Mouse (Mus musculus) spleen, postnatal 14 days (tissue): ENCODE results near the gene Tiam1.

Experiments used
- DNase-seq, 2 experiments: peaks; one replicate each; pipeline ENCODE4 v3.0.0; 2021 to 2022; ENCODE audit warnings: low spot score in 2 of 2

Tiam1 gene

GRCm38 (mm10) chr16:89841894-89842293 lies 301.7 kb downstream of the Tiam1 start:
- DNase-seq = no peak

GRCm38 (mm10) chr16:89840361-89840760 lies 303.2 kb downstream of the Tiam1 start:
- DNase-seq = no peak

- no peak for DNase-seq
These were observed 303.7 kb downstream of the Tiam1 start for GRCm38 (mm10) chr16:89839829-89840228.

GRCm38 (mm10) chr16:89837096-89837495 lies 306.5 kb downstream of the Tiam1 start:
- no peak for DNase-seq

GRCm38 (mm10) chr16:89835551-89835950 lies 308.0 kb downstream of the Tiam1 start:
- DNase-seq = no peak

GRCm38 (mm10) chr16:89833011-89833410 lies 310.6 kb downstream of the Tiam1 start:
- no peak for DNase-seq

GRCm38 (mm10) chr16:89831172-89831571 lies 312.4 kb downstream of the Tiam1 start:
- no peak for DNase-seq

- DNase-seq = no peak
These were observed 313.3 kb downstream of the Tiam1 start for GRCm38 (mm10) chr16:89830221-89830648.

GRCm38 (mm10) chr16:89827496-89828125 lies 316.0 kb downstream of the Tiam1 start:
- DNase-seq = no peak

- no peak for DNase-seq
These were observed 317.7 kb downstream of the Tiam1 start for GRCm38 (mm10) chr16:89825875-89826274.

- no peak for DNase-seq
These were observed 320.7 kb downstream of the Tiam1 start for GRCm38 (mm10) chr16:89822882-89823281.

GRCm38 (mm10) chr16:89818661-89819060 lies 324.9 kb downstream of the Tiam1 start:
- no peak for DNase-seq

DNA sequence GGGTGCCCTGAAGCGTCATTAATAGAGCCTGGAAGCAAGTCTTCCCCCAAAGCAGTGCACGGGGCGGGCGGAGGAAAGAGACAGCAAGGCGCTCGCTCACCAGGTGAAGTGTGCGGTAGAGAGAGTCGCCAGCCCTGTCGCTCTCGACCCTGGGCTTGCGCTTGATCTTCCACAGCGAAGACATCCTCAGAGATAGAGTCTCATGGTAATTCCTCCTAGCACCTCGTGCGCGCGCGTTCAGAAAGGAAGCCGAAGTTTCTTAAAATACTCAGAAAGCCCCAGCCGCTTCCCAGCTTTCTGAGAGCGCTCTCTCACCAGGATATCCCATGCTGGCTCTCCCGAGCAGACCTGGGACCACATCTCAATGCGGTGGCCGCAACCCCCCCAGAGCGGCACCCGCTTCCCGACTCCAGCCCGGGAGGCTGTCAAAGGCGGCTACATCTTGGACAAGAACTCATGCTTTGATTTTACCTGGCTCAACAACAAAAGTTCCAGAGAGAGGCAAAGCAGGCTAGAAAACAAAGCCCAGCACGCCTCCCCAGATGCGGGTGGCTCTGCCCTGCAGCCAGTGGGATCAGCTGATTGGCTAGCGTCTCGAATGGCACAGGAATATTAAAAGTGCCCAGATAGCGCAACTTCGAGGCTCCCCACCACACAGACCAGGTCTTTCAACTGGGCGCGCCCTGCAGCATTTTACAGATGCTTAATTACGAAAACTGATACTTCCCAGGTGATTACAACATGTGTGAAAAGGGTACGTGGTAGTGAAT lies 325.5 kb downstream of the Tiam1 start:
- no peak for DNase-seq

- no peak for DNase-seq
These were observed 326.3 kb downstream of the Tiam1 start for GRCm38 (mm10) chr16:89817301-89817700.

- peak in 1 of 2 experiments; percentile 6 for DNase-seq
These were observed 326.9 kb downstream of the Tiam1 start for GRCm38 (mm10) chr16:89816506-89817172.

DNA sequence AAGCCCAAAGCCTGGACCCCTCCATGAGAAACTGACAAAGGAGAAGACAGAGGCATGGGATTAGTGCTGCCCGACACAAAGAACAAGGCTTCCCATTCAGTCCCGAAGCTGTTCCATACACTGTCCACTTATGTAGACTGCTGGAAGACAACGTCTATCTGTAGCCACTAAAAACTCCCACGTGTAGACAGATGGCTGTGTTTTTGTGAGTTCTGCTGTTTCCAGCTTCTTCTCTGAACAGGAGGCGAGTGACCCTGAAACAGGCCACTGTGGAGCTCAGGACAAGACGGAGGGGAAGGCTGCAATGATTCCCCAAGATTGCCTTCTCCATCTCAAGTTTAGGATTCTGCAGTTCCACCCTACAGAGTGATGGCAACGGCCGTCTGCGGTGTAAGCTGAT lies 330.0 kb downstream of the Tiam1 start:
- DNase-seq = no peak

DNA sequence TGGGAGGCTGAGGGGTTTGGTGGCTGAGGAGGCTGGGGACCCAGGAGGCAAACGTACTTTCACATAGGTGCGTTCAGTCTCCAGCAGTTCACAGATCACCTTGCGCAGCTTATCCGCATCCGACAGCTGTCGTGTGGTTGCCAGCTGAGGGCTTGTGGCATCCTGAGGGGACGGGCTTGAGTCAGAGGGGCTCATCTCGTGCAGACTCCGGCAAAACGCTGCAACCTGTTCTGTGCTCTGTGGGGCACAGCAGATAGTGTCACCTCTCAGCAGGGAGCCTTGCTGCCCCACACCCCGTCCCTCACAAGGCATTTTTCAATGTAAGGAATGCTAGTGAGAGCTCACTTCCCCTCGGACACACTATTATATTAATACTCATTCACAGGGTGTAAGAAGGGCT lies 330.7 kb downstream of the Tiam1 start:
- DNase-seq = no peak

DNA sequence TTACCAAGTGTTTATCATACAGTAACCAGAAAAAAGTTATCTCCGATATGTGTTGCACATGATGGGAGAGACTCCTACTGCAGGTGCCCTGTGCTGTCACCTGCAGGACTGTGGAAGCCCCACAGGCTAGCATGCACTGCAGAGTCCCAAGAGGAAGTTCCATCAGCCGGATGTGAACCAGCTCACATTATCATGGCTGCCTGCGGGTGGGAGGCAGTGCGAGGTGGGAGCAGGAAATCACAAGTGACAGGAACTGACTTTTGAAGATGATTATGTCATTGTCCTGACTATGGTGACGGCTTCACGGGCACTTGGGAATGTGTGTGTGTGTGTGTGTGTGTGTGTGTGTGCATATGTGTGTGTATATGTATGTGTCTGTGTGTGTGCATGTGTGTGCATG lies 333.2 kb downstream of the Tiam1 start:
- no peak for DNase-seq

DNA sequence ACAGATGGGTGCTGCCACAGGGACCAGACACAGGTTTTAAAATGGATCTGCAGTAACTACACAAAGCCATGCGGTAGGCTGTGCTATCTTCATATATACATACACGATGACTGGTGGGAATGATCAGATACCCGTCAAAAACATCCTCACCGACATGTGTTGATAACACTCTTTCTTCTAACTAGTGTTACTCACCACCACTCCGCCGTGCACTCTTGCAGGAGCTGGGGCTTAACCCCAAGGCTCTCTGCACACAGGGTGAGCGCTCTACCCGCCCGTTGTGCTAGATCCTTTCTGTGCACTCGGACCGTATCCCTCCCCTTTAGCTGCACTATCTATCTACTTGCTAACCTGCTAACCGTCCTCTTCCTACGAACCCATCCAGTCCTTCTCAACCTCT lies 335.4 kb downstream of the Tiam1 start:
- DNase-seq = no peak

DNA sequence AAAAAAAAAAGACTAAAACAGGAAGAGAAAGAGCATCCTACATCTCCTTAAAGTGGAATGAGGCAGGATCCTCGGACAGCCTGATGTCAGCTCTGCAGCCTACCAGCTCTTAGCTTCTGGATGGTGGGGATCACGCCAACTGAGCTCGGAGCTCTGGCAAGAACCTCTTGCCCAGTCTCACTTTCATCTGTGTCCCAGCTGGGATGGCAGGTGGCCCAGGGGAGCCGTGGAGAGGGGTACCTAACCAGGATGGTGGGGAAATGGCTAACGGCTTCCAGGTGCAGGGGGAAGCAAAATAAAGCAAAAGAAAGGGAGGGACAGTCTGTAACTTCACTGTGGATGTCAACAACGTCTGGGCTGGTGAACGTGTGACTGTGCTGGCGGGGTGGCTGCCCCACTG lies 337.6 kb downstream of the Tiam1 start:
- no peak for DNase-seq

DNA sequence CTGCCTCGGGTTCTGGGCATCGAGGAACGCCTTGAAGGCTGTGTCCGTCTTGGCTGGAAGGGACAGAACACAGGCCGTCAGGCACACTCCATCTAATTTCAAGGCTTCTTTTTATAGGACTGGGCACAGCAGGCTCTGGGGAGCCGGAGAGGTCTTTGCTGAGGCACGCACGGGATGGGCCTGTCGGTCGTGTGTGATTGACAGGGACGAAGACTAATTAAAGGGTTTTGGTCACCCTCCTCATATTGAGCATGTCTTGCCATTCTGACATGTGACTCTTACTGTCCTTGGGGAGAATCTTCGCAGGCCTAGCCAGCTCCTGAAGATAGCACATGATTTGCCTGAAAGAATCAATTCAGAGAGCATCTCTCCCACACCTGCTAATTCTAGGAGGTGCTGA lies 338.4 kb downstream of the Tiam1 start:
- no peak for DNase-seq

DNA sequence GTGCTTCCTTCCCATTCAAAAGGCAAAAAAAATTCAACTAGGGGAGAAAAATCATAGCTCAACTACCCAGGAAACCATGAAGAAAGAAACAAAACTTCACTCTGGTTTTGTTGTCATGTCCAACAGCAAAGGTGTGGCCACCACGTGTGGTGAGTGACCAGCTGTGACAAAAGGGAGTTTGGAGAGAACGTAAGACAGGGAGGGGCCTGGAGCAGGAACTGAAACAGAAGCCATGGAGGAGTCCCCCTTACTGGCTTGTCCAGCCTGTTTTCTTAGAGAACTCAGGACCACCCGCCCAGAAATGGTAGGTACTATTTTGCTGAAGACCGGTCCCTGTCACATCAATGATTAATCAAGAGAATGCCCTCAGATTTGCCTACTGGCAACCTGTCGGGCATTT lies 342.1 kb downstream of the Tiam1 start:
- DNase-seq = no peak

GRCm38 (mm10) chr16:89799772-89800171 lies 343.8 kb downstream of the Tiam1 start:
- no peak for DNase-seq
